Mouse (Mus musculus) liver, adult 2 months (tissue): ENCODE results near the gene Olfr316. TPM values are rescaled to one million over a fixed set of nuclear protein-coding genes. Genes with fewer than 3 reads are reported as not detected.
"Not testable (repeated sequence)": the region's sequence is repeated elsewhere in the genome, so short reads cannot be mapped to it uniquely, and the experiment has no call there.

Experiments
- DNase-seq: peaks from one replicate; pipeline ENCODE4 v3.0.0-alpha.2; 2011; ENCODE audit warnings: low read depth, low spot score; ENCODE audit errors: extremely low read depth
- H3K27ac ChIP-seq: fragments of 200-500 bp; replicated peaks from 2 replicates; pipeline ENCODE4 v1.5.1; 2012; ENCODE audit warnings: low read depth, mild to moderate bottlenecking, control low read depth, inconsistent platforms, low read length; ENCODE audit not compliant: insufficient read depth
- H3K27me3 ChIP-seq: fragments of 200-500 bp; 2 replicates; pipeline ENCODE4 v1.6.1; 2012; ENCODE audit warnings: mild to moderate bottlenecking, moderate library complexity, low read length, inconsistent platforms; ENCODE audit not compliant: control insufficient read depth, insufficient read depth
- H3K36me3 ChIP-seq: fragments of 200-500 bp; 2 replicates; pipeline ENCODE4 v1.6.1; 2012; ENCODE audit warnings: low read length, inconsistent platforms; ENCODE audit not compliant: control insufficient read depth, insufficient read depth
- H3K4me1 ChIP-seq: fragments of 200-500 bp; 2 replicates; pipeline ENCODE4 v1.6.1; 2011; ENCODE audit warnings: low read length; ENCODE audit not compliant: control insufficient read depth, insufficient read depth
- H3K4me3 ChIP-seq: fragments of 200-500 bp; 2 replicates; pipeline ENCODE4 v1.5.1; 2011; ENCODE audit warnings: low read depth, mild to moderate bottlenecking, control low read depth, low read length, moderate library complexity; ENCODE audit not compliant: insufficient read depth
- H3K79me2 ChIP-seq: fragments of 200-500 bp; 2 replicates; pipeline ENCODE4 v1.6.1; 2012; ENCODE audit warnings: inconsistent platforms, mild to moderate bottlenecking, low read length, moderate library complexity; ENCODE audit not compliant: control insufficient read depth, insufficient read depth
- H3K9ac ChIP-seq: fragments of 200-500 bp; 2 replicates; pipeline ENCODE4 v1.6.1; 2012; ENCODE audit warnings: low read depth, mild to moderate bottlenecking, control low read depth, inconsistent platforms, low read length
- CTCF ChIP-seq: fragments of 200-500 bp; IDR thresholded peaks from 2 replicates; pipeline ENCODE4 v1.5.1; 2011; ENCODE audit warnings: low read depth, low read length, control low read depth
- POLR2A ChIP-seq: fragments of 200-500 bp; IDR thresholded peaks from 2 replicates; pipeline ENCODE4 v1.6.1; 2011; ENCODE audit warnings: low read length, control low read depth; ENCODE audit not compliant: insufficient read depth; ENCODE audit errors: extremely low read depth
- WGBS: fragments of 180-500 bp; shearing (Covaris S2); methylation state at CpG from one replicate; pipeline ENCODE4 v1.1.7; 2018; 5-methylcytosine and 5-hydroxymethylcytosine counted together
- polyA plus RNA-seq: library from polyadenylated mRNA; depleted of rRNA; stranded (reverse); fragments of >200 nt; gene quantifications from 2 replicates; pipeline ENCODE4 v1.2.3, GENCODE M21; 2012
- total RNA-seq: library from RNA; depleted of rRNA; stranded (reverse); fragments of >200 nt; gene quantifications from 2 replicates; pipeline ENCODE4 v1.2.3, GENCODE M21; 2014

Gene Olfr316
- total and polyA plus RNA-seq, 2 experiments, result not detected

DNA sequence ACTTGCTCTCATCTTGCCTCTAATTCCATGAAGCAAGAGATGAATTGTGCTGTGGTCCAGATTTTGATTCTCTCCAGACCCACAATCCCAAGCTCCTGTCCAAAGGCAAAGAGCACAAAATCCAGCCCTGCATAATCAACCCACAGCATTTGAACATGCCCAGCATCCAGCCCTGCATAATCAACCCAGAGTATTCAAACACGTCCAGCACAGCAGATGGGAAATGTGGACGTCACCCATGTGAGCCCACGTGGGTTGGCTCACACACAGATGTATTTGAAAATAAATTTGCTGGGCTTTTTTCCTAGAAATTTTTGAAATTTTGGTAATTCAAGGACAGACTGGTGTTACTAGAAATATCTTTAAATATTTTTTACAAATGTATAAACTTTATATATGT, 19.2 kb upstream of the Olfr316 start:
- Histone ChIP-seq H3K36me3 (no peaks in the 10 kb centered on the region), H3K27ac (no peak overlapping the region), H3K9ac (no peak overlapping the region), H3K4me1 (no peaks in the 10 kb centered on the region), H3K4me3 (no peak overlapping the region), H3K79me2 (no peaks in the 10 kb centered on the region), H3K27me3 (no peaks in the 10 kb centered on the region)
- 68% methylated on average over 3 of the region's 3 CpGs for WGBS
- no peak for DNase-seq
- TF ChIP-seq POLR2A, result no peak

DNA sequence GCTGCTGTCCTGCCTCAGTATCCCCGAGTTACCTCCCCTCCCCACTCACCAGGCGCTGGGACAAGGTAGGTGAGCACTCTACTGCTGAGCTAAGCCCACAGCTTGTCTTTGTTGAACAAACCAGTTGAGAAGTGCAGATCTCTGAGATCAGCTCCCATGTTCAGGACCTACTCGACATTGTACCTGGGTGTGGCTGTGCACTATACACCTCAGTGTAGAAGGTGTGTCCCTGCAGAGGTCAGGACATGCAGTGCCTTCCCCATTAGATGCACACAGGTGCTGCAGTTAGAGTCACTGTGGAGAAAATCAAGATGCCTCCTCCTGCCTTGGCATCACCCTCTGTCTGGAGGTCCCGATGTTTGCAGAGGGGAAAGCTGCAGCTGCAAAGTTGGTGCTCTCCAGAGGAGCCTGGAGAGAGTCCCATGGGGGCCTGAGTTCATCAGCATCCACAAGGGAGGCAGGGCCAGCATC, 13.7 kb upstream of the Olfr316 start, which contains the start of gene Olfr317:
TSS of gene Olfr317 (minus strand) at position 421 of the 471 bp plus-strand sequence.
- Histone ChIP-seq H3K27ac (no peak within 1 kb of the TSS), H3K4me3 (no peak within 1 kb of the TSS), H3K27me3 (no peaks in the 10 kb centered on the region), H3K79me2 (no peaks in the 10 kb centered on the region), H3K4me1 (no peaks in the 10 kb centered on the region), H3K36me3 (no peaks in the 10 kb centered on the region), H3K9ac (no peak within 1 kb of the TSS)
- WGBS, result 62% methylated on average over 4 of the region's 4 CpGs
- no peak for DNase-seq
- TF ChIP-seq CTCF (no peak), POLR2A (no peak)

DNA sequence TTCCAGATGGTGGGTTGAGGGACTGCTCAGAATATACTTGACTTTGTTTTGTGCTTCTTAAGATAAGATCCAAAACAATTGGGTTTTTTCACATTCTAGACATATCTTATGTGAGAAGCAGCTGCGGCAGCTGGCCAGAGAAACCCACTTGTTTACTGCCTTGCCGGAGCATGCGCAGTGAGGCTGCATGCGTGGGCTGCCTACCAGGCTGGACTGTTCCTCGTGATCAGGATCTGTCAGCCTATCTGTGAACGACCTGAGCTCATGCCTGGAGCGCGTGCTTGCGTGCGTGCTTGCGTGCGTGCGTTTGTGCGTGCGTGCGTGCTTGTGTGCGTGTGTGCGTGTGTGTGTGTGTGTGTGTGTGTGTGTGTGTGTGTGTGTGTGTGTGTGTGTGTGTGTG, 1.4 kb upstream of the Olfr316 start:
- H3K27ac ChIP-seq, H3K4me3 ChIP-seq, H3K9ac ChIP-seq, H3K4me1 ChIP-seq, DNase-seq, H3K79me2 ChIP-seq, H3K27me3 ChIP-seq, H3K36me3 ChIP-seq: not testable (repeated sequence)
- WGBS, result 78% methylated on average over 18 of the region's 18 CpGs

DNA sequence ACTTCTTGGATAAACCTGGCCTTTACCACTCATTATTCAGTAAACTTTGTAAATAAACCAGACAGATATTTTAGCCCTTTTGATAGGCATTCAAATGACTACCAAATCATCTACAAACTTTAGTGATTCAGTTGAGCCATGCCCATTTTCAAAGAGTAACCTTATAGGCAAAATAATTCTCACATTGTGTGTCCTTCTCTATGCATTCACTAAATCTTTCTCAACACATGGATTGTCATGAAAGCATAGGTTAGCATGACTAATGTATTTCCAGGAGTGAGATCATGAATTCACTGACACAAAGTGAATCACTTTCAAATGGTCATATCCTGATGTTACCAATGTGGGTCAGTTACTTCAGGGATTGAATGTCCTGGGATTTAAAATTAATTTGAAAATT, 20.4 kb downstream of the Olfr316 start, which contains the start of gene Olfr315:
TSS of gene Olfr315 (plus strand) at position 301 of the 400 bp plus-strand sequence.
- Histone ChIP-seq H3K9ac (no peak within 1 kb of the TSS), H3K27ac (no peak within 1 kb of the TSS), H3K4me3 (no peak within 1 kb of the TSS), H3K36me3 (no peaks in the 10 kb centered on the region), H3K79me2 (no peaks in the 10 kb centered on the region), H3K27me3 (peaks cover 3% of the 10 kb centered on the region; the same call in 1 of the 2 replicates), H3K4me1 (no peaks in the 10 kb centered on the region)
- DNase-seq, result no peak
- TF ChIP-seq CTCF (no peak), POLR2A (no peak)

DNA sequence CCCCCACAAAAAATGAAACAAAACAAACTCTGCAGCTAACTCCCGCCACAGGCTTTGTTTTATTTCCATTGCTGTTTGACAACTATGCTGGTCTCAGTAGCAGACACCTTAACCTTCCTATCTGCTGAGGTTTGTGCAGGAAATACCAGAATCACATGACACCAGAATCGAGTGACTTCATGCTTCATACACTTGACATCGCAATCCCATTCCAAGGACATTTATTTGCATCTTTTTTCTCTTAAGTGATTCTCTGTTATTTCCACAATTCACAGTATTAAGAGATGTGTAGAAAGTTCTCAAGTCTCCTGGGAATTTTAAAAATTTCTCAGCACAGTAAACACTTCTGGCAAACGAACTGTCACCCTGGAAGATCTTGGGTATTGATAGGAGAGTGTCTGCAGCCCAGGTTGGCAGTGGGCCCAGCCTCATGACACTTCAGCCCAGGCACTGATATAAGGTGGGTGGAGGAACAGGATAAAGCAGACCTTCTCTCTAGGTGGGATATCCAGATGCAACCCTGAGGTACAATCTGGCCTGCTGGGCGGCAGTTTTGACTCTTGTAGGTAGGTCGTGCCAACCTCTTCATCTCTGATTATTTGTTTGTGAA, 30.1 kb downstream of the Olfr316 start, which contains the start of gene Olfr314:
TSS of gene Olfr314 (plus strand) at position 473 of the 610 bp plus-strand sequence.
- Histone ChIP-seq H3K79me2 (no peaks in the 10 kb centered on the region), H3K4me1 (no peaks in the 10 kb centered on the region), H3K27me3 (no peaks in the 10 kb centered on the region), H3K9ac (no peak within 1 kb of the TSS), H3K36me3 (no peaks in the 10 kb centered on the region), H3K4me3 (no peak within 1 kb of the TSS), H3K27ac (no peak within 1 kb of the TSS)
- no peak for TF ChIP-seq CTCF
- TF ChIP-seq POLR2A, result no peak
- no peak for DNase-seq
- WGBS, result 68% methylated on average over 6 of the region's 6 CpGs

DNA sequence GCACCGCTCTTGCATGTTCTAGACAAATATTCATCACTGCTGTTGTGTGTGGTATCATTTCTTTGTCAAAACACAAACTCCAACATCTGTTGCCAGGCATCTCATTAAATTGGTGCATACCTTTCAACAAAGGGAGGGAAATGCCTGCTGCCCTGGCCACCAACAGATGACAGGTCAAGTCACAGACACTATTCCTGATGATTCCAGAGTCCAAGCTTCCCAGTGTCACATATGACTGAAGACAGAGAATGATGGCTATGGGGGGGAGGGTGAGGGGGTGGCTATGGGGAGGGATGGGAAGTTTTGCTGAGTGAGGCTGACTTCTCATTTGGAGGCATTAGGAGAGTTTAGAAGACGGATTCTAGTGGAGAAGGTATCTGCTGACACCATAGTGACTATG, 31.6 kb downstream of the Olfr316 start:
- Histone ChIP-seq H3K9ac (no peak overlapping the region), H3K4me3 (no peak overlapping the region), H3K27me3 (no peaks in the 10 kb centered on the region), H3K79me2 (no peaks in the 10 kb centered on the region), H3K36me3 (no peaks in the 10 kb centered on the region), H3K27ac (no peak overlapping the region), H3K4me1 (no peaks in the 10 kb centered on the region)
- no peak for DNase-seq
- TF ChIP-seq POLR2A (no peak), CTCF (no peak)
- WGBS, result 85% methylated on average over 2 of the region's 2 CpGs
